Mouse (Mus musculus): ENCODE data around the gene D430042O09Rik.

GRCm38 (mm10) chr7:125762883-125763830 is 55.5 kb downstream of the D430042O09Rik start:
- TF ChIP-seq POLR2A (IDR thresholded peaks at IDR 0.05; ENCODE audit: borderline replicate concordance, low read depth, low read length) (no peak), CTCF (IDR thresholded peaks at IDR 0.05; ENCODE audit: low read depth, low read length) (no peak)
